Mouse (Mus musculus): ENCODE data around the gene Phldb2. TPM values are rescaled to one million over a fixed set of nuclear protein-coding genes. Genes with fewer than 3 reads are reported as not detected.

The Phldb2 gene
- polyA plus RNA-seq, 1 experiment from 2014 or later, result 28.0 TPM

DNA sequence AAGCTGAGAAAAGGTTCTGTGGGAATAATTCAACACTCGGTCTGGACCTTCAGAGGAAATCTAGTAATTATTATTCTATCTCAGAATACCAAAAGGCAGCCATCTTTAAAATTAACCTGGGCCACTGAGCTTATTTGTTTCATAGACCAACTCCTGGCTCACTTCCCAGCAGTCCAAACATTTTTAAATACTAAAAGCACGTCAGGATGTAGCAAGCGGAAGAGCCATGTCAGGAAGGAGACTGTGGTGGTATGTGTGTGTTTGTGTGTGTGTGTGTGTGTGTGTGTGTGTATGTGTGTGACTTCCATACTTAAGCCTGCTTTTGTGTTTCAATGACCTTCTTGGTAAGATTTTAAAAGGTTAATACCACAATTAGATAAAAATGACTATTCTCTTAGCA is 135.6 kb downstream of the Phldb2 start:
- no peak for DNase-seq (ENCODE audit: extremely low spot score, low spot score)
- WGBS, result 88% methylated on average over 3 of the region's 3 CpGs
- Histone ChIP-seq H3K9me3 (no peaks in the 10 kb centered on the region), H3K27me3 (ENCODE audit: poor library complexity, severe bottlenecking) (no peaks in the 10 kb centered on the region), H3K36me3 (replicated peaks) (peaks cover 7% of the 10 kb centered on the region; the same call in 1 of the 2 replicates), H3K4me3 (no peak overlapping the region), H3K4me1 (no peaks in the 10 kb centered on the region), H3K27ac (no peak overlapping the region)

DNA sequence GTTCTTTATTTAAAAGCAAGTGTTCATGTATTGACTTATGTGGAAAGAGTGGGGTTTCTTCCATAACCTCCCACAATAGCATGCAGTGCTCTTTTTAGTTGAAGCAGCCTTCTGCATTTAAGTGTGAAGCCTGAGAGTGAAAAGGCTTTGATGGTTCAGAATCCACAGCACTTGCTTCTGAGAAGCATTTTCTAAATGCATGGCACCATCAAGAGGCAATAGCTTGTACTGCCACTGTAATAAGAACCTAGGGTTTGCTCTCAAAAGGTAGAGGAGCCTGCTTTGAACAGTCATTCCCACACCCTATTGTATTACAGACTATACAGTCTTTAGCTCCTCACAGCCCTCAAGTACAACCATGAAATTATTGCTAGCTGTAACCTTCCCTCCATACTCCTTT is 136.7 kb downstream of the Phldb2 start:
- H3K9me3 ChIP-seq, result no peaks in the 10 kb centered on the region
- H3K36me3 ChIP-seq (replicated peaks), result 0 out of 2 replicates have a peak, but pooled peaks cover 6% of the 10 kb centered on the region
- no peaks in the 10 kb centered on the region for H3K27me3 ChIP-seq (ENCODE audit: poor library complexity, severe bottlenecking)
- DNase-seq (ENCODE audit: extremely low spot score, low spot score), result no peak
- H3K4me3 ChIP-seq, result no peak overlapping the region
- no peak overlapping the region for H3K27ac ChIP-seq
- no peaks in the 10 kb centered on the region for H3K4me1 ChIP-seq

GRCm38 (mm10) chr16:45814611-45815010 is 138.8 kb downstream of the Phldb2 start:
- no peaks in the 10 kb centered on the region for H3K4me1 ChIP-seq
- H3K27ac ChIP-seq, result no peak overlapping the region
- H3K4me3 ChIP-seq, result no peak overlapping the region
- no peak for DNase-seq (ENCODE audit: extremely low spot score, low spot score)
- 0 out of 2 replicates have a peak, but pooled peaks cover 6% of the 10 kb centered on the region for H3K36me3 ChIP-seq (replicated peaks)
- no peaks in the 10 kb centered on the region for H3K9me3 ChIP-seq
- H3K27me3 ChIP-seq (ENCODE audit: poor library complexity, severe bottlenecking), result no peaks in the 10 kb centered on the region
- WGBS, result 87% methylated on average over 3 of the region's 3 CpGs

DNA sequence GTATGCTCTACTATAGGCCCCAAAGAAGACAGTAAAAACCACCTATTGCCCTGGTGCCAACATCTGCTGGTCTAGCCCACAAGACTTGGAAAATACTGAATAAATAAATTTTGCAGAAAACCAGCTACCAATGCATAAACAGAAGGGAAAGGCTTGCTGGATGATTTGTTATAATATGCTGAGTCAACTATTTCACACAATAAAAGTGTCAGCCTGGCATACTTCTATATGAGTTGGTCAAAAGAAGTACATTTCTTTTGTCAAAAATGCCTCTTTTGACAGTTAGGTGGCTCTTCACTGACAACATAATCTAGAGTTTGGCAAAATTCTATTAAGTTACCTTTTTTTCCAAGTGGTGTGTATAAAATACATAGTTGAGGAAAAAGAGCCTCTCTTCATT is 141.6 kb downstream of the Phldb2 start:
- H3K4me3 ChIP-seq, result no peak overlapping the region
- H3K4me1 ChIP-seq, result no peaks in the 10 kb centered on the region
- H3K27me3 ChIP-seq (ENCODE audit: poor library complexity, severe bottlenecking), result no peaks in the 10 kb centered on the region
- no peaks in the 10 kb centered on the region for H3K9me3 ChIP-seq
- no peak overlapping the region for H3K27ac ChIP-seq
- no peak for DNase-seq (ENCODE audit: extremely low spot score, low spot score)
- peaks cover 25% of the 10 kb centered on the region for H3K36me3 ChIP-seq (replicated peaks)

DNA sequence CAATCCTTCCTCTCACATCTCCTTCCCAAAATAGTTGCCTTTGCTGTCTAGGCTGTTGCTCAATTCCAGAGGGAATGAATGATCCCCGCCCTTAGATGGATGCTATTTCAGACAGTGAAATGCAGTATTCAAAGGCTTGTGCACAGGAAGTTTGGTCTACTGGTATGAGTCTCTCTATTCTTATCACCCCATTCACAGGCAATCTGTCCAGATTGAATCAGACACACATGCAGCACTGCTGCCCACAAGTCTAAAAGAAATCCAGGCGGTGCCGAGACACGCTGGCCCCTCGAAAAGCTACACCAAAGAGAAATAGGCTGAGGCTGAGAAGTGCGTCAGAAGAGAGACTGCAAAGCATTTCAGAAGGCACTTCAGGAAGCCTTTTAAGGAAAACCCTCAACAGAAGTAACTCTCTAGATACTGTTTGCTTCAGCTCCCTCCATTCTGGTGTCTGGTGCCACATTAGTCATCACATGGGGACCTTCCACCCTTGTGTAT is 142.5 kb downstream of the Phldb2 start:
- Histone ChIP-seq H3K36me3 (replicated peaks) (peaks cover 31% of the 10 kb centered on the region), H3K4me1 (no peaks in the 10 kb centered on the region), H3K27me3 (ENCODE audit: poor library complexity, severe bottlenecking) (no peaks in the 10 kb centered on the region), H3K27ac (no peak overlapping the region), H3K4me3 (no peak overlapping the region), H3K9me3 (no peaks in the 10 kb centered on the region)
- WGBS, result 88% methylated on average over 6 of the region's 6 CpGs
- no peak for DNase-seq (ENCODE audit: extremely low spot score, low spot score)

DNA sequence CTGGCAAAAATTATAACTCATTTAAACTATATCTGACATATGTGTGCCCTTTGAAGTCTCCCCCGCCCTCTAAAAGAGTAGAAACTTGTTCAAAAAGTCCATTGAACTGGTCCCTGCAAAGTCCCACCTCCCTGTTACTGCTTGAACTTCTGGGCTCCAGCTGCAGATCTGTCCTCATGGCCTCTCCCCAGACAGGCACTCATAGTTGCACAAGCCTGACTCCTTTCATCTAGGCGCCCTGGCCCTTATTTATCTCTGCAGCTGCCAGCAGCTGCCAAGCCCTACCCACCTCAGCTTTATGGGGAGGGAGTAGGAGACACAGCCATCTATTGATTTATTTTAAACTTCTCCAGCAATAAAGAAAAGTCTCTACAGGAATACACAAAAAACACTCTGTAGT is 143.2 kb downstream of the Phldb2 start:
- no peaks in the 10 kb centered on the region for H3K4me1 ChIP-seq
- no peaks in the 10 kb centered on the region for H3K9me3 ChIP-seq
- H3K27me3 ChIP-seq (ENCODE audit: poor library complexity, severe bottlenecking), result no peaks in the 10 kb centered on the region
- H3K36me3 ChIP-seq (replicated peaks), result peaks cover 36% of the 10 kb centered on the region
- WGBS, result 81% methylated on average over 2 of the region's 2 CpGs
- DNase-seq (ENCODE audit: extremely low spot score, low spot score), result no peak
- H3K27ac ChIP-seq, result no peak overlapping the region
- no peak overlapping the region for H3K4me3 ChIP-seq

DNA sequence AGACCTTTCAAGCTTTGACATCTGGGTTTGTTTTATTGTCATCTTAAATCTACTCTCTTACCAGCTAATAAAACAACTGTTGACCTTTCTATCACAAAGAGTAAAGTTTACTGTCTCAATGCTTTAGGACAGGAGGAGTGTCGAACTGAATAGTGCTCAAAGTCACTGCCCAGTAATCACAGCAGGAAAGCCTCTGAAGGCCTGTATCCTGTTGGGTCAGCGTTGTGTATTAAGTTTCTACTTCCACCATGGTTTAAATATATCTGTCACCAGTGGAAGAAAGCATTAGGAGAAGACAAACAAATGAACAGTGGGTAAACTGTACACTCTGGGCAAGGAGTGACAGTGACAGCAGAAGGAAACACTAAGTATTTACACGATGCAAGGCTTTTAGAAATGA is 148.7 kb downstream of the Phldb2 start:
- WGBS, result 79% methylated on average over 3 of the region's 3 CpGs
- Histone ChIP-seq H3K4me3 (no peak overlapping the region), H3K27me3 (ENCODE audit: poor library complexity, severe bottlenecking) (no peaks in the 10 kb centered on the region), H3K9me3 (no peaks in the 10 kb centered on the region), H3K4me1 (0 out of 2 replicates have a peak, but pooled peaks cover 4% of the 10 kb centered on the region), H3K27ac (no peak overlapping the region), H3K36me3 (replicated peaks) (peaks cover 69% of the 10 kb centered on the region)
- no peak for DNase-seq (ENCODE audit: extremely low spot score, low spot score)

- Histone ChIP-seq H3K4me3 (no peak overlapping the region), H3K4me1 (peaks cover 13% of the 10 kb centered on the region), H3K27me3 (ENCODE audit: poor library complexity, severe bottlenecking) (no peaks in the 10 kb centered on the region), H3K27ac (no peak overlapping the region; the same call in 1 of the 2 replicates), H3K36me3 (replicated peaks) (peaks cover 55% of the 10 kb centered on the region), H3K9me3 (no peaks in the 10 kb centered on the region)
- DNase-seq (ENCODE audit: extremely low spot score, low spot score), result no peak
- WGBS, result 82% methylated on average over 2 of the region's 2 CpGs
These were observed 153.0 kb downstream of the Phldb2 start for GRCm38 (mm10) chr16:45800406-45800805.

- 82% methylated on average over 4 of the region's 4 CpGs for WGBS
These were observed 154.2 kb downstream of the Phldb2 start for GRCm38 (mm10) chr16:45799150-45799549.

DNA sequence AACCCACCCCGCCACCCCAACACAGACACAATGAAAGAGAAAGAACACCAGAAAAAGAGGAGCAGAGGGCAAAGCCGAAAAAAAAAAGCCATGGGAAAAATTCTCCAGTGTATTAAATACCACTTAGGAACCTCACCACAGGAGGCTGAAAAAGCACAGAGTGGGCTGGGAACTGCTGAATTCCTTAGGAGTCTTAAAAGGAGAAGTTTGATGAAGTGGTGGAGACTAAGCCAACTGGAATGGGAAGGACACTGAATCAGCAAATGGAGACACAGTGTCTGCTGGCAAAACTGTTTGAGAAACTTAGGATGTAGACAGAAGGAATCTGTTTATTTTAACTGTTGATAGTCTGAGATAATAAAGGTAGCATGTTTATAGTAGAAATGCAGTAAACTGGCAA is 154.8 kb downstream of the Phldb2 start:
- 88% methylated on average over 2 of the region's 2 CpGs for WGBS
- no peak for DNase-seq (ENCODE audit: extremely low spot score, low spot score)

More at GRCm38 (mm10) chr16:45799150-45799549, 154.2 kb downstream of the Phldb2 start:
- no peak overlapping the region for H3K4me3 ChIP-seq
- DNase-seq (ENCODE audit: extremely low spot score, low spot score), result no peak
- H3K36me3 ChIP-seq (replicated peaks), result peaks cover 52% of the 10 kb centered on the region
- H3K4me1 ChIP-seq, result peaks cover 13% of the 10 kb centered on the region
- H3K9me3 ChIP-seq, result no peaks in the 10 kb centered on the region
- no peaks in the 10 kb centered on the region for H3K27me3 ChIP-seq (ENCODE audit: poor library complexity, severe bottlenecking)
- no peak overlapping the region for H3K27ac ChIP-seq

GRCm38 (mm10) chr16:45796815-45797214 is 156.6 kb downstream of the Phldb2 start:
- no peak for DNase-seq (ENCODE audit: extremely low spot score, low spot score)
- Histone ChIP-seq H3K4me1 (peaks cover 13% of the 10 kb centered on the region), H3K4me3 (no peak overlapping the region), H3K27ac (no peak overlapping the region), H3K27me3 (ENCODE audit: poor library complexity, severe bottlenecking) (no peaks in the 10 kb centered on the region), H3K36me3 (replicated peaks) (peaks cover 44% of the 10 kb centered on the region), H3K9me3 (no peaks in the 10 kb centered on the region)
- WGBS, result 72% methylated on average over 2 of the region's 2 CpGs

More for the DNA sequence above, 154.8 kb downstream of the Phldb2 start:
- Histone ChIP-seq H3K4me3 (no peak overlapping the region), H3K9me3 (no peaks in the 10 kb centered on the region), H3K27me3 (ENCODE audit: poor library complexity, severe bottlenecking) (no peaks in the 10 kb centered on the region), H3K27ac (no peak overlapping the region), H3K4me1 (peaks cover 13% of the 10 kb centered on the region), H3K36me3 (replicated peaks) (peaks cover 54% of the 10 kb centered on the region)

GRCm38 (mm10) chr16:45795188-45795693 is 158.2 kb downstream of the Phldb2 start:
- WGBS, result 87% methylated on average over 5 of the region's 5 CpGs

GRCm38 (mm10) chr16:45792781-45793180 is 160.6 kb downstream of the Phldb2 start:
- H3K27me3 ChIP-seq (ENCODE audit: poor library complexity, severe bottlenecking), result no peaks in the 10 kb centered on the region
- 89% methylated on average over 2 of the region's 2 CpGs for WGBS
- no peak for DNase-seq (ENCODE audit: extremely low spot score, low spot score)
- peaks cover 31% of the 10 kb centered on the region for H3K36me3 ChIP-seq (replicated peaks)
- no peak overlapping the region for H3K27ac ChIP-seq
- no peak overlapping the region for H3K4me3 ChIP-seq
- peaks cover 3% of the 10 kb centered on the region for H3K4me1 ChIP-seq
- no peaks in the 10 kb centered on the region for H3K9me3 ChIP-seq

More at GRCm38 (mm10) chr16:45795188-45795693, 158.2 kb downstream of the Phldb2 start:
- Histone ChIP-seq H3K36me3 (replicated peaks) (peaks cover 28% of the 10 kb centered on the region), H3K27me3 (ENCODE audit: poor library complexity, severe bottlenecking) (no peaks in the 10 kb centered on the region), H3K9me3 (no peaks in the 10 kb centered on the region), H3K27ac (no peak overlapping the region), H3K4me3 (no peak overlapping the region), H3K4me1 (peaks cover 13% of the 10 kb centered on the region)
- DNase-seq (ENCODE audit: extremely low spot score, low spot score), result no peak

- Histone ChIP-seq H3K27ac (no peak overlapping the region), H3K9me3 (no peaks in the 10 kb centered on the region), H3K36me3 (replicated peaks) (peaks cover 32% of the 10 kb centered on the region), H3K27me3 (ENCODE audit: poor library complexity, severe bottlenecking) (no peaks in the 10 kb centered on the region), H3K4me1 (no peaks in the 10 kb centered on the region), H3K4me3 (no peak overlapping the region)
- no peak for DNase-seq (ENCODE audit: extremely low spot score, low spot score)
- 58% methylated on average over 5 of the region's 5 CpGs for WGBS
These were observed 162.1 kb downstream of the Phldb2 start for GRCm38 (mm10) chr16:45791286-45791685.
